Mouse (Mus musculus) kidney, postnatal 10 days (tissue): Measurements from ENCODE around the gene Shprh.
"Not testable (repeated sequence)": the region's sequence is repeated elsewhere in the genome, so short reads cannot be mapped to it uniquely, and the experiment has no call there.

Experiments used
- DNase-seq: peaks from one replicate; pipeline ENCODE4 v3.0.0; 2021; ENCODE audit warnings: mixed read lengths

Shprh gene

GRCm38 (mm10) chr10:11148884-11149741, at the start of gene Shprh:
Shprh (plus strand) TSS chr10:11149427.
- peak; percentile 99 for DNase-seq

- DNase-seq, result no peak
These were observed 27.4 kb upstream of the Shprh start for GRCm38 (mm10) chr10:11121781-11122180.

- DNase-seq, result no peak
These were observed 3.6 kb upstream of the Shprh start for GRCm38 (mm10) chr10:11145580-11145979.

- no peak for DNase-seq
These were observed 781 bp upstream of the Shprh start for GRCm38 (mm10) chr10:11148446-11148845.

GRCm38 (mm10) chr10:11149742-11150125, 507 bp downstream of the Shprh start:
- no peak for DNase-seq

- no peak for DNase-seq
These were observed 2.4 kb downstream of the Shprh start for GRCm38 (mm10) chr10:11151644-11152043.

- no peak for DNase-seq
These were observed 7.8 kb downstream of the Shprh start for GRCm38 (mm10) chr10:11157039-11157438.

- no peak for DNase-seq
These were observed 15.3 kb downstream of the Shprh start for GRCm38 (mm10) chr10:11164537-11164936.

GRCm38 (mm10) chr10:11170252-11170651, 21.0 kb downstream of the Shprh start:
- no peak for DNase-seq

GRCm38 (mm10) chr10:11171615-11172014, 22.4 kb downstream of the Shprh start:
- no peak for DNase-seq

- DNase-seq, result no peak
These were observed 23.3 kb downstream of the Shprh start for GRCm38 (mm10) chr10:11172519-11172918.

- no peak for DNase-seq
These were observed 26.7 kb downstream of the Shprh start for GRCm38 (mm10) chr10:11175801-11176482.

- DNase-seq, result no peak
These were observed 30.9 kb downstream of the Shprh start for GRCm38 (mm10) chr10:11180077-11180476.

- no peak for DNase-seq
These were observed 48.1 kb downstream of the Shprh start for GRCm38 (mm10) chr10:11197341-11197740.

- no peak for DNase-seq
These were observed 49.1 kb downstream of the Shprh start for GRCm38 (mm10) chr10:11198346-11198745.

- no peak for DNase-seq
These were observed 50.8 kb downstream of the Shprh start for GRCm38 (mm10) chr10:11199980-11200379.

GRCm38 (mm10) chr10:11205883-11206282, 56.7 kb downstream of the Shprh start:
- not testable (repeated sequence) for DNase-seq

- no peak for DNase-seq
These were observed 59.4 kb downstream of the Shprh start for GRCm38 (mm10) chr10:11208670-11209069.

GRCm38 (mm10) chr10:11212003-11212402, 62.8 kb downstream of the Shprh start:
- peak; percentile 41 for DNase-seq

- no peak for DNase-seq
These were observed 77.2 kb downstream of the Shprh start for GRCm38 (mm10) chr10:11226442-11226841.

GRCm38 (mm10) chr10:11229545-11230178, 80.4 kb downstream of the Shprh start:
- DNase-seq, result no peak

GRCm38 (mm10) chr10:11233208-11233607, 84.0 kb downstream of the Shprh start:
- DNase-seq, result no peak

GRCm38 (mm10) chr10:11242988-11243387, 93.8 kb downstream of the Shprh start:
- not testable (repeated sequence) for DNase-seq

- DNase-seq, result no peak
These were observed 99.0 kb downstream of the Shprh start for GRCm38 (mm10) chr10:11248210-11248609.
